Mouse (Mus musculus): Measurements from ENCODE around the gene Iqce.
A peak's percentile ranks its signal among the peaks of the same experiment; 100 is the strongest.
"Not testable (repeated sequence)": the region's sequence is repeated elsewhere in the genome, so short reads cannot be mapped to it uniquely, and the experiment has no call there.

The Iqce gene

DNA sequence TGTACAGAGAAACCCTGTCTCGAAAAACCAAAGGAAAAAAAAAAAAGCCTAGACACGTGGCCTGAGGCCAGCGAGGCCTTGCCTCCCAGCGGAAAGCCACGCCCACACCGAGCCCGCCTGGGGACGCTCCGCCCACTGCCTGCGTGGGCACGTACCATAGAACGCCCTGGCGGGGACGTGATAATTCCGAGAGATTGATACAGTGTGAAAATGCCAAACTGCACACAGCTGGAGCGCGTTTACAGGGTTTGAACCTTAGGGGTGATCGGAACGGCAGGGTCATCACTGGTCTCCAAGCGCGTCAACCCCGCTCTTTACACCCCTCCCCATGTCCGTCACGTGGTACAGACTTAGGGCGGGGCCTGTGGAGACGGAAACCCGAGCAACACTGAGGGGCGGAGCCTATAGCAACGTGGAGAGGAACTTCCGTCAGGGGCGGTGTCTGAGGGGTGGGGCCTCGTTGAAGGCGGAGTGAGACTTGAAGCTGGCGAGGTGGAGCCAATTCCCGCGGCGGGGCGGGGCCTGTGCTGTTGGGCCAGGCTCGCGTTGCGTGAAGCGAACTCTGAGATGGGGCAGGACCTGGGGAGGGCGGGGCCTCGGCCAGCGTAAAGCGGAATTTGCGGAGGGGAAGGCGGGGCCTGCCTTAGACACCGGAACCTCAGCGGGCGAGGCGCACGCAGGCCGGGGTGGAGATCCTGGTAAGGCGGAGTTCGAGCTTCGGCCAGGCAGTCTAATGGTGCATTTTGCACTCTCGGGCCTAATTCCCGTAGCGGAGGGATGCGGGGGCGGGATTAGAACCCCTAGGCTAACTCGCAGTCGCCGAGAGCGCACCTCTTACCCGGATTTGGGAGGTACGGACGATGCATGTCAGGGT lies 2.4 kb upstream of the Iqce start, which contains the start of gene Brat1:
Gene Brat1, plus strand, starts transcription at position 634 of the 874 bp plus-strand sequence.
- DNase-seq (ENCODE audit: low spot score), result peak; percentile 94

DNA sequence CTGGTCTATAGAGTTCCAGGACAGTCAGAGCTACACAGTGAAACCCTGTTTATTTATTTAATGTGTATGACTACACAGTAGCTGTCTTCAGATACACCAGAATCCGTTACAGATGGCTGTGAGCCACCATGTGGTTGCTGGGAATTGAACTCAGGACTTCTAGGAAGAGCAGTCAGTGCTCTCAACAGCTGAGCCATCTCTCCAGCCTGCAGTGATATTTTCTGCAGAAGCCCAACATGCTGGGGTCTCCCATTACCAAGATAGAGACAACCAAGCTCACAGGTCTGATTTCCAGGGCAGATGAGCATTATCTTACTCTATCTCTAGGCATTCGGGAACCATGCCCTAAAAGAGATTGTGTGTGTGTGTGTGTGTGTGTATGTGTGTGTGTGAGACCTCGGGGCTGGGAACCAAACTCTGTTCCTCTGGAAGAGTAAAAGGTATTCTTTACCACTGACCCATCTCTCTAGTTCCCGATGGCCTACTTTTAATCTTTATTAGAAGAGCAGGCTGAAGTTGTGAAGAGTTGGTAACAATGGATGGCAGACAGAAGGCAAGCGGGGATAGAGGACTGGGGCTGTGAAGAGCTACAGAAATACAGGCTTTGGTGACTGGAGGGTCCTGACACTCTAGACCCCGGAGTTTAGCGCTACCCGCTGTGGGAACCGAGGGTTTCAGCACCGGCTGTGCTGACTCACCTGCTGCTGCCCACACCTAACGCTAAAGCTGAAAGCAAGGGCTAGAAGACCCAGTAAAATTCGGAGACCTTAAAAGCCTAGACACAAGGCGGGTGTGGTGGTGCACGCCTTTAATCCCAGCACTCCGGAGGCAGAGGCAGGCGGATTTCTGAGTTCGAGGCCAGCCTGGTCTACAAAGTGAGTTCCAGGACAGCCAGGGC lies 1.6 kb upstream of the Iqce start:
- DNase-seq (ENCODE audit: low spot score), result no peak

DNA sequence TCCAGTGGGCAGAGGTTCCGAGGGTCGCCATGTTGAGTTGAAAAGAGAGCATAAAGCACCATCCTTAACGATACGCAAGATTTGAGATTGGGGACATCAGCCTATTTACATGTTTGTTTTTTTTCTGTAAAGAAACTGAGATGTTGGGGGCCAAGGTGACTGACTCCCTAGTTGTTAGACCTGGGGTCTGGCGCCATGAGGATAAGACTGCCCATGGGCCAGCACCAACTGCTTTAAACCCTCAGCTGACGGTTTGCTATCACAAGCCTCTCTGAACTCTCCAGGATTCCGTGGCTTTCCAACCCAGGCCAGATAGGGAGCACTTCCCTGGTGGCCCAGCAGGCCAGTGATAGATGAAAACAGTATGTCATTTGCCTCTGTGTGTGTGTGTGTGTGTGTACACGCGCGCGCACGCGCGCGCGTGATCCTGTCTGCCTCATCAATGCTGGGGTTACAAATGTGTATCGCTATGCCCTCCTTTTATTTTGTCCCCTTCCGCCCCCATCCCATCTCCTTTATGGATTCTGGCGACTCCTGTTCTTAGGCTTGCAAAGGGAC lies 519 bp upstream of the Iqce start:
- no peak for DNase-seq (ENCODE audit: low spot score)

DNA sequence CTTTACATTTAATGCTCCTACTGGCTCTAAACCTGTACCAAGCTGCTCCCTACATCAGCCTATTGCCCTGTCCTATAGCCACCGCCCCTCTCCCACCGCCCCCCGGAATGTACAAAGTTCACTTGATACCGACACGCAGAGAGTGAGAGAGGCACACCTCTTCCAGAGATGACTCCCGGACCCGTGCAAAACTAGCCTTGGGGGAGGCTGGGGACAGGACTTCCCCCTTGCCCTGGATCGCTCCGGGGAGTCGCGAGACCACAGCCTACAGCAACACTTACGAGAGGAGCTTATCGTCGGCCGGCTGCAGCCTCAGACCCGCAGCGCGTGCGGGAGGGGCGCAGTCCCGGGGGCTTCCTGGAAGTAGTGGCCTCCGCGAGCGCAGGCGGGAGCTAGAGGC lies 517 bp downstream of the Iqce start:
- no peak for DNase-seq (ENCODE audit: low spot score)

DNA sequence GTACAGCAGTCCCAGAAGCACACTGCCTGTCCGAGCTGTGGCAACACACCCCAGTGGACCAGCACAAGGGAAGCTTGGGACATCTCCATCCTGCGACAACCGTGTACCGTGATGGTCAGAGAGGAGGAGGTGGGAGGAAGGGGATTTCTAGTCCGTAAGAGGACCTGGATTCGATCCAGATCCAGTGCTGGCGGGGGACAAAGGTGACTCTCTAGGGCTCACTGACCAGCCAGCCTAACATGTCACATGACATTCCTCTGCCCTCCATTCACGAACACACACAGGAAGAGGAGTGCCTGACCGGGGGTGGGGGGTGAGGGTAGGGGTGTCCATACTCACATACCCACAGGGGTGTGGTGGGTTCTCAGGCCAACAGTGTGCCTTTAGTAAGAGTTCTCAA lies 2.4 kb downstream of the Iqce start:
- no peak for DNase-seq (ENCODE audit: low spot score)

DNA sequence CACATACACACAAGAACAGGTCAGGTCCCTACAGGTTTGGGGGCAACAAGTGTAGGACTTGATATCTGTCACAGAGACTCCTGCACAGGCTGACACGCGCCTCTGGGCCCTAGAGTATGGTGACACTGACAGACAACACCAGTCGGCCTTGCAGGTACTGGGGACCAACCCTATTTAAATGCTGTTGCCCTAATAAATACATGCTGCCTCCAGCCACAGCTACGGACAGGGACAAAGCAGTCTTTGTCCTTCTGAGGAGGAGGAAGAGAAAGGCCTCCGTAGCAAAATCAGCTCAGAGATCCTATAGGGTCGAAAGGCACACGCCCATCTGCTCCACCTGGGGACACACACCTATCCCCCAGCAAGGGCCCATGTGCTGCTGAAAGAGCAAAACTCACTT lies 6.2 kb downstream of the Iqce start:
- DNase-seq (ENCODE audit: low spot score), result no peak

DNA sequence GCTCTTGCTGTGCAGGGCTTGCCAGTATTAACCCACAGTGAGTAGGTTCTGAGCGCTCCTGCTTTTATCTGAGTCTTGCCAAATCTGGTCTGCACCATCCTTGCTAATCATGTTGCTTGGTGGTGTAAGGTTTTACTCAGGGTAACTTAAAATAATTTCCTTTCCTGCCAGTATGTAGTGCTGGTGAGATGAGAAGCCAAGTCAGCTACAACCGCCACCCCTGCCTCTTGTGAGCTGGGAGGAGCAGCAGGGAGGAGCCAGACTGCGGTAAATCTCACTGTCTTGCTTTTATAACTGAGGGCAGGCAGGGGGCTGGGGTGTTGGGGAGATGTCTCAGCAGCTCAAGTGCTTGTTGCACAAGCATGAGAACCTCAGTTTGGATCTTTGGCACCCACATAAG lies 13.7 kb downstream of the Iqce start:
- DNase-seq (ENCODE audit: low spot score), result no peak

DNA sequence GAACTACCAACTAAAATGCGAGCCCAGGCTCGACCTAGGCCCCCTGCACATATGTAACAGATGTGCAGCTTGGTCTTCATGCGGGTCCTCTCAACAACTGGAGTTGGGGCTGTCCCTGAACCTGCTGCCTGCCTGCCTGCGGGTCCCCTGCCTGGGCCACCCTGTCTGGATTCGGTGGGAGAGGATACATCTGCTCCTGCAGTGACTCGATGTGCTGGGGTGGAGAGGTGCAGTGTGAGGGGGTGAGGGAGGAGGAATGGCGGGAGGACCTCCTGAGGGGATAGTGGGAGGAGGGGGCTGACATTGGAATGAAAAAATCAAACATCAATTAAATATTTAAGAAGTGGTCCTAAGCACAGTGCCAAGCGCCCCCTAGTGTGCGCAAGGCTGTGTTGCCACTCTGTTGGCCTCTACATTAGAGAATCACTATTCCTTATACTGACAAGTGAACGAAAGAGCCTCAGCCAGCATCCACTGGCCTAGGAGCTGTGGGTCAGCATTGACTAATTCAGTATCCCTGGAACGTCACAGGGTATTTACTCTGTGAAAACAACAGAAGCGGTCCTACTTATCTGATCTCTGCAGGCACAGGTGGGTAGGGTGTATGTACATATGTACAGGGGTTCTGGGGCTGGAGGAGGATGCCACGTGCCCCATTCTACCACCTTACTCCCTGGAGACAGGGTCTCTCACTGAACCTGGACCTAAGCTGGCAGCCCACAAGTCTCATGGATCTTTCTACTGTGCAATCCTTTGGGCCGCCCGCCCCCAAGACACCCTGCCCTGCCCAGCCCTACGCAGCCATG lies 17.6 kb downstream of the Iqce start:
- DNase-seq (ENCODE audit: low spot score), result no peak

DNA sequence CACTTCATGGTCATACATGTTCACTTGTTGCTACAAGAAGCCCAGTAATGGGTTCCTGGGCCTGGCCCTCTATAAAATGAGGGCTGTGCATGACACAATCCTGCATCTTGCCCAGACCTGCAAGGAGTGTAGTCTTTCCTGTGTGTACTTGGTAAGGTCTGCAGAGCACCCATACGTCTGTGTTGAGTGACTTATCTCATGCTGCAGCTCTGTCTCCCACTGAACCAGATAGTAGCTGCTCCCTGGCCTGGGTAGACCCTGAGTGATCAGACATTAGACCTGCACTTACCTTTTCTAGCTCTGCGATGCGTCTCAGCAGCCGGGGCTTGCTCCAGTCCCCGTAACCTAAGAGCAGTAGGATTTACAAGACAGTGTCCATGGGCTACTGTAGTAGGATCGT lies 20.1 kb downstream of the Iqce start:
- DNase-seq (ENCODE audit: low spot score), result no peak

DNA sequence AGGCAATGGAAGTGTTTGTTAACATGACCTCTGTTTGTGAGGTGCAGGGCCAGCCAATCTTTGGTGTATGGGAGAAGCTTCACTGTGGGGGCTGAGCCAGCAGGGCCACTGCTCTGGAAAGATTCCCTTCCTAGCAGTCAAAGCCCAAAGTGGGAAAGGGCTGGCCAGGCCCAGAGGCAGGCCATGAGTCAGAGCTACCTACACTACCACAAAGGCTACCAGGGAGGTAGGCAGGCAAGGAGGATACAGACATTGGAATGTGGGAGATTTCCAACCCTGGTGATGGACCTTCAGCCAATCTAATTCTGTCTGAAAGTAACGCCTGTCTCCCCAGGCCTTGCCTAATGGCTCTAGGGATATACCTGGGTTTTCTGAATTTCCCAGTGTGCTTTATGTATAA lies 21.2 kb downstream of the Iqce start:
- no peak for DNase-seq (ENCODE audit: low spot score)

DNA sequence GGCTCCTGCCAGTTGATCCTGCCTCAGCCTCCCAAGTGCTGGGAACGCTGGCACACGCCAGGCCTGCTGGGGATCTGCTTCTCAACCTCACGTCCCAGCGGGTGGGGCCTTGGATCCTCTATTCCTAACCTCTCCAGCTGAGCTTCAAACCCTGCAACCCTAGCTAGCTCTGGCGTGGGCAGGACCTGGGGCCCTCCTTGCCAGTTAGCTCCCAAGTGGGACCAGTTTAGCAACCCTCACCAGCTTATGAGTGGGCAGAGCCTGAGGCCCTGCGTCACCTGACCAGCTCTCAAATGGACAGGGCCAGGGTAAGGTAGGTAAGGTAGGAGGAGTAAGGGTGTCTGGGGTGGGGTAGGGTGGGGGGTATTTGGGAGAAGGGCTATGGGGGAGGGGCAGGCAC lies 22.1 kb downstream of the Iqce start:
- DNase-seq (ENCODE audit: low spot score), result no peak

DNA sequence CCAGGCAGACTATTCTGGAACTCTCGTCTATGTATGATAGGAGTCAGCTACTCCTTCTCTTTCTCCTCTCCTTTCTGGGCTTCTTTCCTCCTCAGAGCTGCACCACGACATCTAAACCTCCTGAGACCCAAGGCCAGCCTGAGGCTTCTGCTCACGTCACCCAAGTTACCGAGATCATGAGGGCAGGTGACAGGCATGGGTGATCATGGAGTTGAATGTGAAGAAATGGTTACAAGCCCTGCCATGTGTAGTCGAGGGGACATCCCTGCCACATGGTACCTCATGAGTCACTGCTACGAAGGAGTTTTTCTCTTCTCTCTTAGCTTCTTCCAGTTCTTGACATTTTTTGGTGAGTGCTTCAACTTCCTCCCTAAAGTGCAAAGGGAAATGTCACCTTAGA lies 25.0 kb downstream of the Iqce start:
- no peak for DNase-seq (ENCODE audit: low spot score)

DNA sequence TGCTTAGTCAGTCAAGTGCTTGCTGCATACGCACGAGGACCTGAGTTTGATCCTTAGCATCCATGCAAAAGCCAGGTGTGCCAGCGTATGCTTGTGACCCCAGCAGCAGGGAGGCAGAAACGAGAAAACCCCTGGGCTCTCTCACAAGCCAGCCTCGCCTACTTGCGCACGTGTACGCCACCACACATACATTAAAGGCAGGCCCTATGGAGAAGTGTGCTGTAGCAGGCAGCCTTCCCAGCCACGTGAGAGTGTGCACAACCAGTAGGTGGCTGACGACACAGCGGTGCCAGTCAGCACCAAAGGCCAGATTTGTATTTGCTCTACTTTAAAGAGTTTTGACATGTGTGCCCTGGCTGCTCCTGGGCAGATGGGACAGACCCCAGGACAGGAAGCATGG lies 26.5 kb downstream of the Iqce start:
- DNase-seq (ENCODE audit: low spot score), result no peak

DNA sequence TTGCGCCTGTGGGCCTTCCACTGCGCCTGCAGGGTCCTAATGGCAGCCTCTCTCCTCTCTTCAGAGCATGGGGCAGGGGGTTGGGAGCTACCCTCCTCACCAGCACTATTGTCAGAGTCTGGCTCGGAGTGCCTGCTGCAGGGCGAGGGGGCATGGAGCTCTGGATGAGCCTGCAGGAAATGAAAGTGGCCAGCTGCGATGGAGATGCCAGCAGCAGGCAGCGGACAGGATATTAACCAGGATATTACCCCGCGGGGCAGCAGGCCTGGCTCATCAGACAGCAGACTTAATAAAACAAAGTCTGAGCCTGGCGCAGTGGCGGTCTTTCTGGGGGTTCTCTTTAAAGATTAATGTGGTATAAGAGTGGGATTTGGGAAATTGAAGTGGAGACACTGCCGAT lies 27.1 kb downstream of the Iqce start:
- DNase-seq (ENCODE audit: low spot score), result no peak

DNA sequence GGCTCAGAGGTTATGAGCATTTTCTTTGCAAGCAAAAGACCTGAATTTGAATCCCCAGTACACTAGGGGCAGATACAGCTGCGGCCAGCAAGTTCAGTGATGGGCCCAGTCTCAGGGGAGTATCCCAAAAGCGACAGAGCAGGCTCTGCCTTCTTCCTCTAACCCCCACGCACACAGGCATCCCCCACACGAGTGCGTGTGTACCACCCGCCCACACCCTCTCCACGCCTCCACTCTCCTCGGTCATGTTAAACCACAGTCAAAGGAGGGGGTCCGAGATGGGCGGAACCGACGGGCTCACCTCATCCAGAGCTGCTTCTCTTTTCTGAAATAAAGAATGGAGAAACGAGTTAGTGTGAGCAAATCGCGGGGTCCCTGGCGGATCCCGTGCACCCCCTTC lies 28.1 kb downstream of the Iqce start:
- DNase-seq (ENCODE audit: low spot score), result no peak

DNA sequence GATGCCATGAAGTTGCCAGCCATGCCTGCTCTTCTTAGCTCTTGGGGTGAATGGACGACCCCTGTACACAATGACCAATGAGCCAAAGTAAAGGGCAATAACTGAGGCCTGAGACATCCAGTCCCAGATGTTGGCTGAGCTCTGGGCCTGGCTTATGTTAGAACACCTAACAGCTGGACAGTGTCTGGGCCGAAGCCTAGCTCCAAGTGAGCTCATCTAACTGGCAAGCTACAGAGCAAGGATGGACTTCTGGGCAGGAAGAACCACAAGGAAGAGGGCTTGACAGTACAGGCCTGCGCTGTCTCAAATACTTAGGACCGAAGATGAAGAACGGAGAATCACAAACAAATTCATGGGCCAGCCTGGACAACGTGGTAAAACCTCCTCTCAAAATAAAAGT lies 29.6 kb downstream of the Iqce start:
- not testable (repeated sequence) for DNase-seq (ENCODE audit: low spot score)

DNA sequence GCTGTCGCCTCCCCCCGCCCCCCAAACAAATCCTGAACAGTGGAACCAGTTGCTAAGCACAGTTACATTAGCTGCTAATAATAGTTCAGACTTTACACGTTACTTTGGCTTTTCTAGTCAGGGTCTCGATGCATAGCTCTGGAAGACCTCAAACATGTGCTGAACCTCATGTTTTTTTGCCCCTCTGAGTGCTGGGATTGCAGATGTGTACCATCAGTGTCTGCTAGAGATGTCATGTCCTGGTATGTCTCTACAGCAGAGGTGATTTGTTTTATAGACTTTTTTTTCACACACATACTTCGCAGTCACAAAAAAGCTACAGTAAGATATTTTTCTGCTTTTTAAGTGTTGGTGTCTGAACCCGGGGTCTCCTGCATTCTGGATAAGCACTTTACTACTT lies 30.1 kb downstream of the Iqce start:
- no peak for DNase-seq (ENCODE audit: low spot score)

DNA sequence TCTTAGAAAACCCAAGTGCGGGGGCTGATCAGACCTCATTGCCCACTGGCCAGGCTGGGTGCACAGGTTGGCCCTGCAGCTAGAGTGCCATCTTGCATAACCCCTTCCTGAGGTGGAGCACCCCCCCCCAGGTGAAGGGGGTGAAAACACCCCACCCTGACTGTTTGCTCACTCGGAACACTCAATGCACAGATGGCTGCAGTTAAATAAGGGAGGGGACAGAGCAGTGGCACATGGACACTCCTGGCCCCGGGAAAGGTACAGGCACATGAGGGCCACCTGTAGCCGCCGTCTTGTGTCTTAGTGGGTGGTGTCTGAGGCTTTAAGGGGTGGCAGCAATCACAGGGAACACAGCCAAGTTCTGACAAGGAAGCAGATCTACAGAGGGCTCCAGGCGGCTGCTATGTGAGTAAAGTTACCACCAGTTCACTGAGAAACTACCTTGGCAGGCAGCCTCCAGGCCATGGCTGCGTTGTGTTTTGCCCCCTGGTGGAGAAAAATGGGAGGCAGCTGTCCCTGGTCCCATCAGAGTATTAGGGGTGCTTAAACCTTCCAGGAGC lies 38.5 kb downstream of the Iqce start:
- DNase-seq (ENCODE audit: low spot score), result no peak

DNA sequence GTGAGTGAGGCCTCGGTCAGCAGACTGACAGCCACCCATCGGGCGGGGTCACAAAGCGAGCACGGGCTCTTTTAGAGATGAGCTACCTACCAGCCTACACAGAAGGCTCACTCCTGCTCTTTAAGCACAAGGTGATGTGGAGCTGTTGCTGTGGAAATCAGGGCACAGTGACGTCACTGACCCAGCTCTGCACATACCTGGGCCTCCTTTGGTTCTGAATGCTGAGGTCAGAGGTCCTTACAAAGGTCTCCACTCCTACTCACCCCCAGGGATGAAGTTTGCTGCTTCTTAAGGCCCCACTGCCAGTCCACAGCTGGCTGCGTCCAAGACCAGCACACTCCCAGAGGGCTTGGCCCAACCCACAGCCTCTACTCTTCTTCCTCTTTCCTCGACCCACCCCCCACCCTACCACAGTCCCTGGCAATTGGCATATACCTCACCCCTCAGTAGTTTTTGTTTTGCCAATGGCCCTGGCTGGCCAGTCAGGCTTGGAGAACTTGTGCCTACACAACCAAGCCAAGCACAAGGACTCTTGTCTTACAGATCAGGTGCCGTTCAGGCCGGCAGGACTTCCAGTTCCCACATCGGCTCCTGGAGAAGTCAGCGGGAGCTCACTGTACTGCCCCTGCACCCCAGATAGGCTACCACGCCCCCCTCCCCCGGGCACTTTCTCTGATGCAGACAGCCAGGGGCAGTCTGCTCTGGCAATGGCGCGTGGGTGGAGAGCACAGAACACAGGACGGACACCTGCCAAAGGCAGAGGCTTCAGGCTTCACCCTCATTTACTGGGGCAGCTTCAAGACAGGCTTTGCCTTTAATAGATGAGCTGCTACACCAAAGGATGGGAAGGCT lies 39.2 kb downstream of the Iqce start:
- no peak for DNase-seq (ENCODE audit: low spot score)

DNA sequence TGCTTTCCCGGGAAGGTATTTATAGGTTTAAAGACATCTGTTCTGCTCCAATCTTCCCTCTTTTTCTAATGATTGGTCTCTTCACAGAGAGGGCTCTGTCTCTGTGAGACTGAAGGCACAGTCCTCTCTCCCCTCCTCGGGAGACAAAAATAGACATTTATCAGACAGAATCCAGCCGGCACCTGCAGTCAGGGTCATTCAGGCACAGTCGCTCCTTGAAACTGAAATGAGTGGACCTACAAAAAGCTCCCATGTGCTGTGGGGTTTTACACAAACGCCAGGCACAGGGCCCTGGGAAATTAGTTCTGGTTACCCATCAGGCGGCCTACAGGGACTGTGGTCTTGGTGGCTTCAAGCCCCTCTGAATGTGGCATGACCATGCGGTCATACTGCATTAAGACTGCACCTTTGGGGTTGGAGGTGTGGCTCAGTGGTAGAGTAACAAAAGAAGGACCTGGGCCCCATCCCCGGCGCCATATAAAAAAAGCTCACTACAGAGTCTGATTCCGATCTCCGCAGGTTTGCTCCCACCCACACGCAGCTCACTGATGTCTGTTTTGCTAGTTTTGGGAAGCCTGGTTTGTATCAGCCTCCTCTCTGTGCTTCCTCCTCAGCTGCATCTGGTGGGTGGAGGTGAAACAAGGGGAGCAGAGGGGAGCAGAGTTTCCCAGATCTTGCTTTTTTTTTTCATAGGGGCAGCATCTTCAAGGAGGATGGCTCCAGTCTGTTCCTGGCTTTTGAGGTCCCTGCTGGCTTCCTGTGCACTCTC lies 40.1 kb downstream of the Iqce start:
- DNase-seq (ENCODE audit: low spot score), result no peak
